Mouse (Mus musculus): Measurements from ENCODE around the gene Igfbp1. TPM values are rescaled to one million over a fixed set of nuclear protein-coding genes. Genes with fewer than 3 reads are reported as not detected.
"Not testable (repeated sequence)": the region's sequence is repeated elsewhere in the genome, so short reads cannot be mapped to it uniquely, and the experiment has no call there.

Gene Igfbp1
- polyA plus RNA-seq, 1 experiment = not detected

GRCm38 (mm10) chr11:7213501-7214341 is 16.1 kb downstream of the Igfbp1 start, which contains the start of gene Igfbp3:
Igfbp3 (minus strand) TSS chr11:7213923.
- peak within 1 kb of the TSS; percentile 79 for H3K27ac ChIP-seq (ENCODE audit: insufficient read depth, low read depth, low read length)
- peak; percentile 64 for TF ChIP-seq POLR2A (IDR thresholded peaks at IDR 0.05; ENCODE audit: insufficient read depth, low read depth, low read length)
- no peak for TF ChIP-seq CTCF (IDR thresholded peaks at IDR 0.05; ENCODE audit: insufficient read depth, low read depth, low read length)
- under 1% methylated on average over 102 of the region's 104 CpGs for WGBS
- H3K4me1 ChIP-seq (ENCODE audit: control insufficient read depth, insufficient read depth, low read length) = peaks cover 13% of the 10 kb centered on the region
- H3K4me3 ChIP-seq (ENCODE audit: insufficient read depth, low read depth, low read length) = peak within 1 kb of the TSS; percentile 86

DNA sequence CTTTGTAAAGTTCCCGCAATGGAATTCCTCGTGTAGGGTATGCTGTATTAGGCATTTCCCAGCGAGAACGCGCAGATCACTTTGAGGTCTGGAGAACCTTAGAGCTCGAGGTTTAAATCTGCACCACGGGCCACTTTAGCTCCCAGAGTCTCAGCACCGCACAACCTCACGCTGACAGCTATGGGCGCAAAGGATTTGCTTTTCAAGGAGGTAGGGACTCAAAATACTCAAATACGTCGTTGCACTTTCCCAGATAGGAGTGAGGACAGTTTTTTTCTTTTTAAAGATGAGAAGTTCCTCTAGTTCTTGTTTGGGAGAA is 16.7 kb downstream of the Igfbp1 start:
- no peak overlapping the region for H3K27ac ChIP-seq (ENCODE audit: insufficient read depth, low read depth, low read length)
- WGBS = under 1% methylated on average over 12 of the region's 12 CpGs
- no peak for TF ChIP-seq CTCF (IDR thresholded peaks at IDR 0.05; ENCODE audit: insufficient read depth, low read depth, low read length)
- no peak for TF ChIP-seq POLR2A (IDR thresholded peaks at IDR 0.05; ENCODE audit: insufficient read depth, low read depth, low read length)
- peak overlapping the region; percentile 86 for H3K4me3 ChIP-seq (ENCODE audit: insufficient read depth, low read depth, low read length)
- H3K4me1 ChIP-seq (ENCODE audit: control insufficient read depth, insufficient read depth, low read length) = peaks cover 13% of the 10 kb centered on the region

DNA sequence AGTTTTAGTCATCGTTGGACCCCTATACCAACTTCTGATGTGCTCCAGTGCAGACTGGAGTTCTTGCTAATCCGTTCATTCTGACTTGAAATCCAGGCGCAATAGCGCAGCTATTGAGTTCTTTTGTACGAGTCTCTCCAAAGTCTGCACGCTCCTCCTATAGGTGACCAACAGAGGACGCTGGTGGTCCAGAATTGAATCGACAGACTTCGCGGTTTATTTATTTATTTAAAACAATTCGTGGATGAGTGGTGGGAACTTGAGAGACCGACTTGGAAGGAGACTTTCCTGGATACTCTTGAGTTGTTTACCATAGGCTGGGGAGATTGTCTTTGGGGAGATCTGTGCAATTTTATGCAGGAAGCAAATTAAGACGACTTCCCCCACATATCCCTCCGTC is 17.2 kb downstream of the Igfbp1 start:
- H3K4me1 ChIP-seq (ENCODE audit: control insufficient read depth, insufficient read depth, low read length) = peaks cover 13% of the 10 kb centered on the region
- 7% methylated on average over 14 of the region's 14 CpGs for WGBS
- TF ChIP-seq CTCF (IDR thresholded peaks at IDR 0.05; ENCODE audit: insufficient read depth, low read depth, low read length) = no peak
- TF ChIP-seq POLR2A (IDR thresholded peaks at IDR 0.05; ENCODE audit: insufficient read depth, low read depth, low read length) = no peak
- H3K4me3 ChIP-seq (ENCODE audit: insufficient read depth, low read depth, low read length) = no peak overlapping the region
- H3K27ac ChIP-seq (ENCODE audit: insufficient read depth, low read depth, low read length) = no peak overlapping the region

GRCm38 (mm10) chr11:7215703-7216102 is 18.1 kb downstream of the Igfbp1 start:
- H3K4me3 ChIP-seq (ENCODE audit: insufficient read depth, low read depth, low read length) = no peak overlapping the region
- no peak overlapping the region for H3K27ac ChIP-seq (ENCODE audit: insufficient read depth, low read depth, low read length)
- 12% methylated on average over 8 of the region's 8 CpGs for WGBS
- TF ChIP-seq CTCF (IDR thresholded peaks at IDR 0.05; ENCODE audit: insufficient read depth, low read depth, low read length) = peak; percentile 83
- no peak for TF ChIP-seq POLR2A (IDR thresholded peaks at IDR 0.05; ENCODE audit: insufficient read depth, low read depth, low read length)
- peaks cover 13% of the 10 kb centered on the region for H3K4me1 ChIP-seq (ENCODE audit: control insufficient read depth, insufficient read depth, low read length)

DNA sequence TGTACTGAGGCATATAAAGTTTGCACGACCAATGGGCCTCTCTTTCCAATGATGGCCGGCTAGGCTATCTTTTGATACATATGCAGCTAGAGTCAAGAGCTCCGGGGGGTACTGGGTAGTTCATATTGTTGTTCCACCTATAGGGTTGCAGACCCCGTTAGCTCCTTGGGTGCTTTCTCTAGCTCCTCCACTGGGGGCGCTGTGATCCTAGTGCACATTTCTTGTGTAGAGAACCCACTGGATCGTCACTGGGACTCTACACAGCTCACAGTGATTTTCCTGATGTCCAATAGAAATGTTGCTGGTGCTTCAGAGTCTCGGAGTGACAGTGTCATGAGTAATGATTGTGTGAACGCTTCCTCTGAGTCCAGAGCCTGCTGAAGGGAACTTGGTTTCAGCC is 24.2 kb downstream of the Igfbp1 start:
- H3K4me1 ChIP-seq (ENCODE audit: control insufficient read depth, insufficient read depth, low read length); H3K27ac ChIP-seq (ENCODE audit: insufficient read depth, low read depth, low read length); H3K4me3 ChIP-seq (ENCODE audit: insufficient read depth, low read depth, low read length): not testable (repeated sequence)
- WGBS = 79% methylated on average over 8 of the region's 8 CpGs

DNA sequence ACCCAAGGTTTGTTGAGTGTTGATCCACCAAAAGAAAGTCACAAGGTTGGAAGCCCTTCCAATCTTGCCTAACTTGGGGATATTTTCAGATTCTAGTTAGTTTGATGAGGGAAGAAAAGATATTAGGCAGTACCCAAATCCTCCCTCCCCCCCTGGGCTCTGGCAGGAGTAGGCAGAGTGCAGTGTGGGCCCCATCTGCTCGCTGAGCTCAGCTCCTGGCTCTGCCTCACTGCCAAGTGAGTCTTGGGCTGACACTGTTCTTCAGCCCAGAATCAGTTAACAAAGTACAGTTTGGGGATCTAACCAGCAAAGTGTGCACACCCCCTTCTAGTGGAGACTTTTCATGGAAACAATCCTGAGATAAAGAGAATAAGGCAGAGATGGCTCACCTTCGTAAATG is 28.6 kb downstream of the Igfbp1 start:
- Histone ChIP-seq H3K4me1 (ENCODE audit: control insufficient read depth, insufficient read depth, low read length) (no peaks in the 10 kb centered on the region), H3K27ac (ENCODE audit: insufficient read depth, low read depth, low read length) (no peak overlapping the region), H3K4me3 (ENCODE audit: insufficient read depth, low read depth, low read length) (no peak overlapping the region)
- TF ChIP-seq CTCF (IDR thresholded peaks at IDR 0.05; ENCODE audit: insufficient read depth, low read depth, low read length) (no peak), POLR2A (IDR thresholded peaks at IDR 0.05; ENCODE audit: insufficient read depth, low read depth, low read length) (no peak)
- 72% methylated on average over 2 of the region's 2 CpGs for WGBS

DNA sequence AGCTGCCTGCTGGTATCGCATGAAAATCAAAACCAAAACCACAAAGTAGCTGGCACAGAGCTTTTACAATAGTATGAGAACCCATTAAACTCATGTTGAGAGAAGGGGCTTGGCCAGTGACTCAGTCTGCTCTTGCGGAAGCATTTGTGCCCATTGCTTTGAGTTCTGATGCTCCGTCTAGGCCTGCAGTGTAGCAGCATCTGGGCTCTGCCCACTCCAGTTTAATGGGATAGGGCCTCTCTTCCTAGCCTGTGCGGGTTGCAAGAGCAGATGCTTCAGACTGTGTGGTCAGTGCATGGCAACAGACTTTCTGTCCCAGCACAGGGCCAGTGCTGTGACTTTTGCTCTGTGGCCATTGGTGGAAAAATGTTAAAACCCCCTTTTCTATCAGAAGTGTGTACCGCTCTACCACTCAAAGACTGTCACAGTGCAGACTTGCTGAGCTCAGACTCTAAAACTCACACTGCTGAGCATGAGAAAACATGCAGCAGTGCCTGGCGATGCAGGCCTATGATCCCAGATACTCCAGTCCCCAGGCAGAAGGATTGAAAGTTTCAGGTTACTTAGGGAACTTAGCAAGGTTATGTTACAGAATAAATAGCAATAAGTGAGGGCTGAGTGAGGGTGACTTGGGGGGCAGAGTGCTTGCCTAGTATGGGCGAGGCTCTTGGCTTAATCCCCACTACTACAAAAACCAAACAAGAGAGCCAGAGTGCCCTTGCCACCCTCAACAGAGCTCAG is 29.4 kb downstream of the Igfbp1 start:
- TF ChIP-seq POLR2A (IDR thresholded peaks at IDR 0.05; ENCODE audit: insufficient read depth, low read depth, low read length) (no peak), CTCF (IDR thresholded peaks at IDR 0.05; ENCODE audit: insufficient read depth, low read depth, low read length) (no peak)
- no peak overlapping the region for H3K27ac ChIP-seq (ENCODE audit: insufficient read depth, low read depth, low read length)
- H3K4me1 ChIP-seq (ENCODE audit: control insufficient read depth, insufficient read depth, low read length) = no peaks in the 10 kb centered on the region
- no peak overlapping the region for H3K4me3 ChIP-seq (ENCODE audit: insufficient read depth, low read depth, low read length)
- WGBS = 92% methylated on average over 7 of the region's 7 CpGs

GRCm38 (mm10) chr11:7228107-7228506 is 30.5 kb downstream of the Igfbp1 start:
- TF ChIP-seq POLR2A (IDR thresholded peaks at IDR 0.05; ENCODE audit: insufficient read depth, low read depth, low read length) (no peak), CTCF (IDR thresholded peaks at IDR 0.05; ENCODE audit: insufficient read depth, low read depth, low read length) (no peak)
- 92% methylated on average over 4 of the region's 4 CpGs for WGBS
- Histone ChIP-seq H3K4me1 (ENCODE audit: control insufficient read depth, insufficient read depth, low read length) (no peaks in the 10 kb centered on the region), H3K27ac (ENCODE audit: insufficient read depth, low read depth, low read length) (no peak overlapping the region), H3K4me3 (ENCODE audit: insufficient read depth, low read depth, low read length) (no peak overlapping the region)

DNA sequence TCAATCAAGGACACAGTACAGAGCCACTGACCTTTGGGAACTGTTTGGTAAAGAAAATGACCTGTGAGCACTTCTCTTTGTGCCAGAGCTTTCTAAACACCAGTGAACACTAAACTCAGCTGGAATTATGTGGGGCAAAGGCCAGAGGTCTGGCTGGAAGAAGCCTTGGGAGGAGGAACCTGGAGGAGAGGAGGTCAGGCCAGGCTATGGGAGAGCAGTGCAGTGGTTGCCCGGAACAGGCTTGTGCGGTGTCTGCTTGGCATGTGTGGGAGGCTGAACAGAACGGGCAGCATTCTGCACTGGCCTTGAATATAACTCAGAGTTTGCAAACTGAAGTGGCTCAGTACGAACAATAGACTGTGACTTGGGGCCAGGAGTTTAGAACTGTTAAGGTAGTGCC is 32.4 kb downstream of the Igfbp1 start:
- H3K27ac ChIP-seq (ENCODE audit: insufficient read depth, low read depth, low read length) = no peak overlapping the region
- H3K4me3 ChIP-seq (ENCODE audit: insufficient read depth, low read depth, low read length) = no peak overlapping the region
- no peak for TF ChIP-seq CTCF (IDR thresholded peaks at IDR 0.05; ENCODE audit: insufficient read depth, low read depth, low read length)
- no peak for TF ChIP-seq POLR2A (IDR thresholded peaks at IDR 0.05; ENCODE audit: insufficient read depth, low read depth, low read length)
- H3K4me1 ChIP-seq (ENCODE audit: control insufficient read depth, insufficient read depth, low read length) = no peaks in the 10 kb centered on the region
- WGBS = 76% methylated on average over 4 of the region's 4 CpGs

Data from olfactory bulb, adult 2 months (tissue).